Mouse (Mus musculus): ENCODE data around the gene Prim2.

DNA sequence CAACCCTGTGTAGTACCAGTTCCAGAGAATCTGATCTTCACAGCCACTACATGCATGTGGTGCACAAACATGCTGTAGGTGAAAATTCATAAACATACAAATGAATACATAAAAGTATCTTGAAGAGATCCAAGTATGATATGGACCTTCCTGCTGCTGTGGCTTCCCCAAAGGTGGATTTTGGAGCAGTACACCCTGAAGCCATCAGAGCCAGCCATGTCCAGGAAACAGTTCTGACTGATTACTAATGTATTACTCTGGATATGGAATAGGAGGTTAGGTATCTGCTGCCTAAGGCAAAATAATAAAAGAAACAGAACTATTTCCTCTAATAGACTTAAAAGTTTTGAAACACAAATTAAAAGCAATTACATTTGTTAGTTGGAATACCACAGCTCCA, 131.6 kb downstream of the Prim2 start:
- TF ChIP-seq CTCF (IDR thresholded peaks at IDR 0.05; ENCODE audit: low read depth, low read length) (no peak), TAL1 (conservative IDR thresholded peaks at IDR 0.05; ENCODE audit: low read depth, low read length) (no peak), GATA1 (IDR thresholded peaks at IDR 0.05; ENCODE audit: borderline replicate concordance, low read length) (no peak), POLR2AphosphoS5 (IDR thresholded peaks at IDR 0.05; ENCODE audit: insufficient replicate concordance, low read depth, low read length) (no peak), GATA2 (IDR thresholded peaks at IDR 0.05; ENCODE audit: borderline replicate concordance, low read depth, low read length) (no peak)
